Mouse (Mus musculus) brain, embryonic 14.5 days (tissue): ENCODE results near the gene Atp2b1. TPM values are rescaled to one million over a fixed set of nuclear protein-coding genes. Genes with fewer than 3 reads are reported as not detected.
"Not testable (repeated sequence)": the region's sequence is repeated elsewhere in the genome, so short reads cannot be mapped to it uniquely, and the experiment has no call there.

Experiments
- DNase-seq: peaks from one replicate; pipeline ENCODE4 v3.0.0-alpha.2; 2011; ENCODE audit warnings: low read depth
- CTCF ChIP-seq: fragments of 200-500 bp; IDR thresholded peaks from 2 replicates; pipeline ENCODE4 v1.5.1; 2012; ENCODE audit warnings: inconsistent platforms, mild to moderate bottlenecking, moderate library complexity, borderline replicate concordance; ENCODE audit not compliant: insufficient read depth, insufficient read length; ENCODE audit errors: extremely low read depth
- POLR2A ChIP-seq: fragments of 200-500 bp; IDR thresholded peaks from 2 replicates; pipeline ENCODE4 v1.6.1; 2012; ENCODE audit warnings: mild to moderate bottlenecking, inconsistent platforms, borderline replicate concordance; ENCODE audit not compliant: poor library complexity, insufficient read depth, insufficient read length, severe bottlenecking; ENCODE audit errors: extremely low read depth
- polyA plus RNA-seq: library from polyadenylated mRNA; depleted of rRNA; stranded (reverse); fragments of >200 nt; gene quantifications from 2 replicates; pipeline ENCODE4 v1.2.3, GENCODE M21; 2012

Gene Atp2b1
- polyA plus RNA-seq, 1 experiment = 92.4 TPM

DNA sequence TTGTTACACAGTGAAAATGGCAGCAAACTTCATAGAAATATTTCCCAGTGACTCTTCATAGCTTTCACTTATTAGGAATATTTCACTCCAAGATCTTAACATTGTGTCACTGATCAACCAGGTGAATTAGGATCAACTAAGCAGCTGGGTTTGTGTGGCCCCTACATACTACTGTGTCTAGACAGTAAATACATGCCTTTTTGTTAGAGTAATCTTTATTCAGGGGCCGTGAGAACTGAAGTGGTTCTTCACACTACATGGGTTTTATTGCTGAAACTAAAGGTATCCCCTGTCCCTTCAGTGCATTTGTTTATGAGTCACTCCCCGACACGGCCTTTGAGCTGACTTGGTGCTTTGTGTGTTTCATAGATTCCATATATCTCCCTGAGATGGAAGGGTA is 56.7 kb downstream of the Atp2b1 start:
- no peak for DNase-seq
- TF ChIP-seq POLR2A = no peak
- TF ChIP-seq CTCF = no peak

- TF ChIP-seq POLR2A = no peak
- TF ChIP-seq CTCF = no peak
Measured at GRCm38 (mm10) chr10:98972359-98972758, 58.2 kb downstream of the Atp2b1 start.

GRCm38 (mm10) chr10:98972912-98973605 is 58.9 kb downstream of the Atp2b1 start:
- DNase-seq = no peak
- no peak for TF ChIP-seq POLR2A
- TF ChIP-seq CTCF = no peak

More at GRCm38 (mm10) chr10:98972359-98972758, 58.2 kb downstream of the Atp2b1 start:
- DNase-seq = no peak

- DNase-seq = no peak
Measured at GRCm38 (mm10) chr10:98974645-98975044, 60.4 kb downstream of the Atp2b1 start.

DNA sequence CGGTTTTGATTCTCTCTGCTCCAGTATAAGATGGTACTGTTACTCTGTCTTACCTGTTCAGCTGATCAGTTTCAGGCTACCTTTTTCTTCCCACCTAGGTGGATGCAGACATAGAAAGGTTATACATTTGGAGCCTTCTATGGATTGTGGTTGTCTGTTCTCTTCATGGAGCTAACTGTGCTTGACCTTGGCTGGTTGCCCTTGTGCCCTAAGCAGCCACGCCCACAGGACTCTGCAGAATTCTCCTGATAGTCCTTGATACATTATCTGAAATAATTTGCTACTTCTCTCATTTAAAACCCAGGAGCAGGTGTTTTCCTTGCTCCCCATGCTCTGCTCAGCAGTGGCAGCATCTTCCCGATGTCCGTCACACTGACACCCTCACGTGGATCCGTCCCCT is 61.4 kb downstream of the Atp2b1 start:
- no peak for TF ChIP-seq POLR2A
- no peak for TF ChIP-seq CTCF
- DNase-seq = no peak

More at GRCm38 (mm10) chr10:98974645-98975044, 60.4 kb downstream of the Atp2b1 start:
- TF ChIP-seq CTCF (no peak), POLR2A (no peak)

DNA sequence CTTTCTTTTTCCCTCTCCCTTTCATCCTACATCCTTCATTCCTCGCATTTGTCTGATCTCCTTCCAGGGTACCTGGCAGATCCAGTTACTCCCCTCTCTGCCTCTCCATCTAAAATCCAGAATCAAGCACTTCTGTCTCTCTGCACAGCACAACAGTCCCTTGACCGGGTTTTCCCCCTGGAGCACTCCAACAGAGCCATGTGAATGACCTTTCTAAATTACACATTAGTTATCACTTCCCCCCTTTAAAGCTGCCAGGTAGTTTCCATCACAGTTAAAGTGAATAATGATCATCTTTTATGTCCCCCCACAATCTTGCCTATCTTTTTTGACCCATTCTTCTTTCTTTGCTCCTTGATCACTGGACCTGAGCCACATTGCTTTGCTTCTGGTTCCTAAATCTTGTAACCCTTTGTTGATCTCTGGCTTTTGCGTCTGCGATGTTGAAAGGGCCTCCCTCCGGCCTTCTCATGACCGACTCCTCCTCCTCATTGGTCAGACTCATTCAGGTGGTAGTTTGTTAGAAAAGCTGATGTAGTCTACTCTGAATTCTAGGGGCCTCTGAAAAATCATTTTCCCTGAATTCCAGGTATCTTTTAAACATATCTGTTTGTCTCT is 62.8 kb downstream of the Atp2b1 start:
- TF ChIP-seq POLR2A = no peak
- TF ChIP-seq CTCF = no peak
- DNase-seq = no peak

DNA sequence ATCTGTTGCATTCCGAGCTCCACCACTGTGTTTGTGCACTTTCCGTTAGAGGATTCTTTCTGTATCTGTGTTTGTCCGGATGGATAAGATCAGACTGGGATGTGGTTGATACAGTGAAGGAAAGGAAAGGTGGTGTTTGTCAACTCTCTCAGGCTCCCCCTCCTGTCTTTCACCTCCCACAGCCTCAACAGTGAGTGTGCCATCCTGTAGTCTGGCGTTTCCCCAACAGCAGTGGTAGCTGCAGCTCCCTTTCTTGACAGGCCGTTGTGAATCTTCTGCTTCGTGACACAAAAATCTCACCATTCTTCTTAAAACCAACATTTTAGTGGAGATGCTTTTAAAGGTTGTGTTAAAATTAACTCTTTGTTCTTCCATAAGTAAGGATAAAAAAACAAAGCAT is 64.6 kb downstream of the Atp2b1 start:
- DNase-seq = no peak
- no peak for TF ChIP-seq CTCF
- no peak for TF ChIP-seq POLR2A

GRCm38 (mm10) chr10:98979296-98979695 is 65.1 kb downstream of the Atp2b1 start:
- no peak for DNase-seq
- no peak for TF ChIP-seq CTCF
- no peak for TF ChIP-seq POLR2A

GRCm38 (mm10) chr10:98979951-98980350 is 65.7 kb downstream of the Atp2b1 start:
- no peak for DNase-seq
- TF ChIP-seq CTCF = no peak
- no peak for TF ChIP-seq POLR2A

- no peak for DNase-seq
- TF ChIP-seq POLR2A (no peak), CTCF (no peak)
Measured at GRCm38 (mm10) chr10:98991964-98992363, 77.8 kb downstream of the Atp2b1 start.

DNA sequence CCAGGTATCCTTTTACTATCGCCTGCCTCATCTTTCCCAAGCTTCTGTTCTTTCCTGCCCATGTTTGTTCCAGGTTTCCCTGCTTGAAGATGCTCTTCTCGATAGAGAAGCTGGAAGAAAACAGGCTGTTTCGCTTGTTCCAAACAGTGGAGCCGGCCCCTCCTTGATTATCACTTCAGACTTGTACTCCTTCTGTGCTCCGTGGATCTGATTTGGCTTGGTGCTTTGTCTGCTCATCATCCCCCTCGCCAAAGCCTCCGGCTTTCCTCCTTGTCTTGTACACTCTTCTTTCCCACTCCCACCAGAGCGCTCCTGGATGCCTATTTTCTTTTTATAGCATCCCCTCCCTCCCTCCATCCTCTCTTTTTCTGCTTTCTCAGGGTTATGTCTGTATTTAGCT is 79.0 kb downstream of the Atp2b1 start:
- DNase-seq = no peak
- no peak for TF ChIP-seq CTCF
- no peak for TF ChIP-seq POLR2A

GRCm38 (mm10) chr10:98995016-98995747 is 81.0 kb downstream of the Atp2b1 start:
- not testable (repeated sequence) for DNase-seq

DNA sequence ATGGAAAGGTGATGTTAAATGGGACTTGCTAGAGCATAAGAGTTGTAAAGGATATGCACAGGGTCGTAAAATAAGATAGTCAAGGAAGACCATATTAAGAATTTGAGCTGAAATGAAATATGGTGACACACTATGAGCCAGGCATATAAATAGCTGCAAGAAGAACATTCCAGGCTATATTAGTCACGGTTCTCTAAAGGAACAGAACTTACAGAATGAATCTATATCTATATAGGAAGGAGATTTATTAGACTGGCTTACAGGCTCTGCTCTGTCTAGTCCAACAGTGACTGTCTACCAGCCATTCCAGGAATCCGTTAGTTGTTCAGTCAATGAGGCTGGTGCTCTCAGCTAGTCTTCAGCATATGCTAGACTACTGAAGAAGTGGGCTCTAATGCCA is 90.7 kb downstream of the Atp2b1 start:
- DNase-seq = no peak
- no peak for TF ChIP-seq CTCF
- TF ChIP-seq POLR2A = no peak
